Mouse (Mus musculus): ENCODE data around the gene Inpp5a. TPM values are rescaled to one million over a fixed set of nuclear protein-coding genes. Genes with fewer than 3 reads are reported as not detected.

Inpp5a gene
- polyA plus RNA-seq, 1 experiment from 2014 or later: 96.3 TPM

DNA sequence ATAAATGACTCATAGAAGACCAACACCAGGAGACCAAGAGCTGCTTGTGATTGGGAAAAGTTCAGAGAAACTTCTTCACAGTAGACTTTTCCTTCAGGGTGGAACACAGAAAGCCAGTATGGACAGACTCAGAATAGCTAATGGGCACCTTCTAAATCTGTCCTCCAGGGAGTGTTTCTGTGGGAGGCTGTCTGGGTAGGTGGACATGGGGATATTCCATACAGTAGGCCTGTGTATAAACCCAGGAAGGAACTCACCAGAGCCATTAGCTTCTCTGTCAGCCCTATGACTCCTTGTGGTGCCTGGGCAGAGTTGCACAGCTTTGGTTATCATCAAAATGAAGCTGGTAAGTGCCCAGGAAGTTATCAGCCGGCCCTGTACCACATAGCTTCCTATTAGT is 151.7 kb downstream of the Inpp5a start:
- no peak for ATAC-seq (ENCODE audit: insufficient number of reproducible peaks, low FRiP score)
- 62% methylated on average over 1 of the region's 1 CpGs for WGBS
- no peak overlapping the region for H3K27ac ChIP-seq (ENCODE audit: poor library complexity, severe bottlenecking)
- H3K36me3 ChIP-seq: peaks cover 76% of the 10 kb centered on the region
- no peaks in the 10 kb centered on the region for H3K27me3 ChIP-seq (replicated peaks)
- H3K9me3 ChIP-seq (replicated peaks): no peaks in the 10 kb centered on the region
- peaks cover 15% of the 10 kb centered on the region for H3K4me1 ChIP-seq (replicated peaks)
- H3K9ac ChIP-seq: no peak overlapping the region
- H3K4me3 ChIP-seq: no peak overlapping the region
- no peak overlapping the region for H3K4me2 ChIP-seq

DNA sequence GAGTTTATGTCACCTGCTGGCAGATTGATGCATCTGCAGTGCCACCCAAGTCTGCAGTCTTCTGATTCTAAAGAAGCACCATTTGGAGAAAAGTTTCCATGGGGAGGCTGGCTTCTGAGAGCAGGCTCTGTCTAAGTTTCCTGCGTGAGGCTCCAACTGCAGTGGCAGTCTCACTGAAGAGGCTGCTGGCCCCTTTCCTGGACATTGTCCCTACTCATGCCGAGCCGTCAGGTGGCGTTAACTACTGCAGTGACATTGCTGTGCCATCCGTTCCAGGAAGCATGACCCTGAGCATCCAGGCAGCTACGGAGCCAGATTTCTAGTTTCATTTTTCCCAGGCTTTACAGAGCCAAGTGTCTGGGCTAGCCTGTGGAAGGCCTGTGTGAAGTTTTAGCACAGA is 152.5 kb downstream of the Inpp5a start:
- Histone ChIP-seq H3K36me3 (peaks cover 67% of the 10 kb centered on the region), H3K4me3 (no peak overlapping the region)
- 76% methylated on average over 6 of the region's 6 CpGs for WGBS

GRCm38 (mm10) chr7:139544706-139545625 is 156.1 kb downstream of the Inpp5a start:
- ATAC-seq (ENCODE audit: insufficient number of reproducible peaks, low FRiP score): no peak
- peaks cover 20% of the 10 kb centered on the region for H3K4me1 ChIP-seq (replicated peaks)
- H3K9ac ChIP-seq: no peak overlapping the region
- WGBS: 71% methylated on average over 12 of the region's 12 CpGs
- H3K4me3 ChIP-seq: no peak overlapping the region
- no peak overlapping the region for H3K27ac ChIP-seq (ENCODE audit: poor library complexity, severe bottlenecking)
- peaks cover 50% of the 10 kb centered on the region for H3K36me3 ChIP-seq
- H3K4me2 ChIP-seq: no peak overlapping the region
- H3K9me3 ChIP-seq (replicated peaks): no peaks in the 10 kb centered on the region
- H3K27me3 ChIP-seq (replicated peaks): no peaks in the 10 kb centered on the region

More for the DNA sequence above, 152.5 kb downstream of the Inpp5a start:
- Histone ChIP-seq H3K4me1 (replicated peaks) (peaks cover 20% of the 10 kb centered on the region), H3K27ac (ENCODE audit: poor library complexity, severe bottlenecking) (no peak overlapping the region), H3K9me3 (replicated peaks) (no peaks in the 10 kb centered on the region), H3K27me3 (replicated peaks) (no peaks in the 10 kb centered on the region), H3K9ac (no peak overlapping the region), H3K4me2 (no peak overlapping the region)
- ATAC-seq (ENCODE audit: insufficient number of reproducible peaks, low FRiP score): no peak

DNA sequence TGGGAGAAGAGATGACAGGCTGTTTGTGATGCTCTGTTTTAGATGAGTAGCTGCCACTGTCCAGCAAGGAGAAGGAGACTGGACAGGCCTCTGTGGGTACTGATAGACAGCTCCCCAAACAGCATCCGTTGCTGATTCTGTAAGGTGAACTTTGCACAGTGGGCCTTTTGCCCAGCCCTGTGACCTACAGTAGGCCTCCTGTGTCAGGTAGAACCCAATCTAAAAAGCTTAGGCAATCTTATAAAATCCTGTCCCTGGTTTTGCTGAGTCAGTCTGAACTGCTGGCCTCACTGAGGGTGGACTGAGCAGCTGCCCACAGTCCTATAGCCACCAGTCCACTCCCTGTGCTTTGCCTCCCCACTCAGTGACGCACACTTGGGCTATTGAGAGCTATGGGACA is 158.4 kb downstream of the Inpp5a start:
- 68% methylated on average over 2 of the region's 2 CpGs for WGBS
- Histone ChIP-seq H3K27me3 (replicated peaks) (no peaks in the 10 kb centered on the region), H3K36me3 (peaks cover 43% of the 10 kb centered on the region), H3K4me3 (no peak overlapping the region), H3K4me2 (no peak overlapping the region), H3K9ac (no peak overlapping the region), H3K27ac (ENCODE audit: poor library complexity, severe bottlenecking) (no peak overlapping the region), H3K9me3 (replicated peaks) (no peaks in the 10 kb centered on the region), H3K4me1 (replicated peaks) (peaks cover 20% of the 10 kb centered on the region)
- ATAC-seq (ENCODE audit: insufficient number of reproducible peaks, low FRiP score): no peak

- Histone ChIP-seq H3K9me3 (replicated peaks) (no peaks in the 10 kb centered on the region), H3K27ac (ENCODE audit: poor library complexity, severe bottlenecking) (no peak overlapping the region), H3K4me3 (no peak overlapping the region), H3K9ac (no peak overlapping the region), H3K4me1 (replicated peaks) (peaks cover 9% of the 10 kb centered on the region; the same call in 1 of the 2 replicates), H3K27me3 (replicated peaks) (no peaks in the 10 kb centered on the region), H3K4me2 (no peak overlapping the region), H3K36me3 (peaks cover 38% of the 10 kb centered on the region)
- ATAC-seq (ENCODE audit: insufficient number of reproducible peaks, low FRiP score): no peak
- 77% methylated on average over 3 of the region's 3 CpGs for WGBS
Observed at GRCm38 (mm10) chr7:139550086-139550783, 161.3 kb downstream of the Inpp5a start.

- Histone ChIP-seq H3K9me3 (replicated peaks) (no peaks in the 10 kb centered on the region), H3K4me3 (no peak overlapping the region), H3K4me1 (replicated peaks) (peaks cover 3% of the 10 kb centered on the region), H3K27ac (ENCODE audit: poor library complexity, severe bottlenecking) (no peak overlapping the region), H3K9ac (no peak overlapping the region), H3K36me3 (peaks cover 38% of the 10 kb centered on the region), H3K4me2 (no peak overlapping the region), H3K27me3 (replicated peaks) (no peaks in the 10 kb centered on the region)
- 88% methylated on average over 2 of the region's 2 CpGs for WGBS
- no peak for ATAC-seq (ENCODE audit: insufficient number of reproducible peaks, low FRiP score)
Observed at GRCm38 (mm10) chr7:139551519-139551918, 162.6 kb downstream of the Inpp5a start.

GRCm38 (mm10) chr7:139556331-139556730 is 167.4 kb downstream of the Inpp5a start:
- 66% methylated on average over 5 of the region's 5 CpGs for WGBS
- Histone ChIP-seq H3K9ac (no peak overlapping the region), H3K27me3 (replicated peaks) (no peaks in the 10 kb centered on the region), H3K36me3 (peaks cover 43% of the 10 kb centered on the region), H3K4me3 (no peak overlapping the region), H3K4me1 (replicated peaks) (peaks cover 10% of the 10 kb centered on the region), H3K9me3 (replicated peaks) (no peaks in the 10 kb centered on the region), H3K27ac (ENCODE audit: poor library complexity, severe bottlenecking) (no peak overlapping the region), H3K4me2 (no peak overlapping the region)
- ATAC-seq (ENCODE audit: insufficient number of reproducible peaks, low FRiP score): no peak

- Histone ChIP-seq H3K27ac (ENCODE audit: poor library complexity, severe bottlenecking) (no peak overlapping the region), H3K36me3 (peaks cover 41% of the 10 kb centered on the region), H3K4me2 (no peak overlapping the region), H3K4me1 (replicated peaks) (peaks cover 10% of the 10 kb centered on the region), H3K4me3 (no peak overlapping the region), H3K9me3 (replicated peaks) (no peaks in the 10 kb centered on the region), H3K9ac (no peak overlapping the region), H3K27me3 (replicated peaks) (no peaks in the 10 kb centered on the region)
- WGBS: 52% methylated on average over 10 of the region's 10 CpGs
- no peak for ATAC-seq (ENCODE audit: insufficient number of reproducible peaks, low FRiP score)
Observed at GRCm38 (mm10) chr7:139556746-139557526, 168.0 kb downstream of the Inpp5a start.

DNA sequence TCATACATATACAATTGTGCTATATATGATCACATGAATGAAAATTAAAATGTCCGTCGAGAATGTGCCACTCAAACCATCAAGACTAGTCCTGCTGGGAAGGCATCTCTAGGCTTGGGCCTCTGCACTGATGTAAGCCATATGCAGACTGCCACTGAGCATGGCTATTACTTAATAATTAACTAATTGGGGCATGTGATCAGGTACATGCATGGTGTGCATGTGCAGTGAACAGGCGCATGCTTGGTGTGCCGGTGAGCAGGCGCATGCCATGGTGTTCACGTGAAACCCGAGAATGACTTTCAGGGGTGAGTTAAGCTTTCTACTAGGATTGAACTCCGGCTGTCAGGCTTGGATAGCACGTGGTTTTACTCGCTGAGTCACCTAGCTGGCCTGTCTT is 170.8 kb downstream of the Inpp5a start:
- peaks cover 30% of the 10 kb centered on the region for H3K4me1 ChIP-seq (replicated peaks)

GRCm38 (mm10) chr7:139563425-139563824 is 174.5 kb downstream of the Inpp5a start:
- no peaks in the 10 kb centered on the region for H3K27me3 ChIP-seq (replicated peaks)
- WGBS: 45% methylated on average over 4 of the region's 4 CpGs
- no peak overlapping the region for H3K4me3 ChIP-seq
- ATAC-seq (ENCODE audit: insufficient number of reproducible peaks, low FRiP score): no peak
- no peak overlapping the region for H3K27ac ChIP-seq (ENCODE audit: poor library complexity, severe bottlenecking)
- no peak overlapping the region for H3K4me2 ChIP-seq
- H3K9me3 ChIP-seq (replicated peaks): no peaks in the 10 kb centered on the region
- H3K9ac ChIP-seq: no peak overlapping the region
- peaks cover 53% of the 10 kb centered on the region for H3K36me3 ChIP-seq
- peaks cover 20% of the 10 kb centered on the region for H3K4me1 ChIP-seq (replicated peaks)

More for the DNA sequence above, 170.8 kb downstream of the Inpp5a start:
- Histone ChIP-seq H3K36me3 (peaks cover 29% of the 10 kb centered on the region), H3K9me3 (replicated peaks) (no peaks in the 10 kb centered on the region), H3K4me2 (no peak overlapping the region), H3K9ac (no peak overlapping the region), H3K27ac (ENCODE audit: poor library complexity, severe bottlenecking) (no peak overlapping the region), H3K4me3 (no peak overlapping the region), H3K27me3 (replicated peaks) (no peaks in the 10 kb centered on the region)
- 91% methylated on average over 10 of the region's 10 CpGs for WGBS
- no peak for ATAC-seq (ENCODE audit: insufficient number of reproducible peaks, low FRiP score)

GRCm38 (mm10) chr7:139564161-139564560 is 175.3 kb downstream of the Inpp5a start:
- H3K4me2 ChIP-seq: no peak overlapping the region
- 82% methylated on average over 2 of the region's 2 CpGs for WGBS
- no peaks in the 10 kb centered on the region for H3K27me3 ChIP-seq (replicated peaks)
- peaks cover 53% of the 10 kb centered on the region for H3K36me3 ChIP-seq
- H3K9me3 ChIP-seq (replicated peaks): no peaks in the 10 kb centered on the region
- H3K9ac ChIP-seq: no peak overlapping the region
- H3K4me3 ChIP-seq: no peak overlapping the region
- no peak for ATAC-seq (ENCODE audit: insufficient number of reproducible peaks, low FRiP score)
- peaks cover 20% of the 10 kb centered on the region for H3K4me1 ChIP-seq (replicated peaks)
- H3K27ac ChIP-seq (ENCODE audit: poor library complexity, severe bottlenecking): no peak overlapping the region
